Mouse (Mus musculus): ENCODE data around the gene Hivep1. TPM values are rescaled to one million over a fixed set of nuclear protein-coding genes. Genes with fewer than 3 reads are reported as not detected.

Hivep1 gene
- total and polyA plus RNA-seq, 3 experiments: 2.2 to 15.9 TPM; not detected in 1

DNA sequence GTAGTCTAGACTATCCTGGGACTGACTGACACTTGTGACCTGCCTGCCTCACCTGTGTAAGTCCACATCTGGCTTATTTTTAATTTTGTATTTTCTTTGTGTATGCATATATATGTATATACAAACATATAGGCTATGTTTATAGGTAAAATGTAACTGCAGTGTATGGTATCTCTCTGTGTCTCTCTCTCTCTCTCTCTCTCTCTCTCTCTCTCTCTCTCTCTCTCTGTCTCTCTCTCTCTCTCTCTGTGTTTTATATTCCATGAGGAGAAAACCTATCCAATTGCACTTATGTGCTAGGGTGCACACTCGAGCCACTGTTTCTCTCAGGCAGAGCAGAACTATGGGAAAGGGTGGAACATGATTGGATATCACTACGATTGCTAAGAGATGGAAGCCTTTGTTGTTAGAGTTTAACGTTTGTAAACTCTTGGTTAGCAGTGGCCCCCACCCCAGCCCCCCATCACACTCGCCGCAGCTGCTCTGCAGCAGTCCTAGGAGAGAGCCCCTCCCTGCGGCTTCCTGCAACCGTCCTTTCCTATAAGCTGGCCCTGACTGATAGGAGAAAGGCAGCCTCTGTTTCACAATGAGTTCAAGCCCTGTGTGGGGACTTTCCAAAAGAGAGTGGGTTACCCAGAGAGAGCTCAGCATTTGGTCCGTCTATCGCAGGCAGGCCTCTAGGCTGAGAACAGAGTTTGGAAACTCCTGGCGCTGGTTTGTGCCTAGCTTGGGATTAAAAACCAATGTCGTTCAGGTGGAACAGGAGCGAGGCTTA lies 41.6 kb downstream of the Hivep1 start (continued):
- TF ChIP-seq NRF1 (IDR thresholded peaks at IDR 0.05; ENCODE audit: insufficient read depth, low read depth, low read length, poor library complexity, severe bottlenecking): no peak
- TF ChIP-seq POLR2AphosphoS2 (IDR thresholded peaks at IDR 0.05; ENCODE audit: low read length): peak; percentile 48; the same call in 1 of the 2 replicates
- no peak for TF ChIP-seq ZKSCAN1 (IDR thresholded peaks at IDR 0.05; ENCODE audit: low read depth, low read length)
- peak; percentile 44; the same call in 1 of the 2 replicates for TF ChIP-seq BHLHE40 (IDR thresholded peaks at IDR 0.05; ENCODE audit: borderline replicate concordance, low read depth, low read length)
- no peak for TF ChIP-seq SMC3 (IDR thresholded peaks at IDR 0.05; ENCODE audit: low read depth, low read length)
- TF ChIP-seq MAZ (IDR thresholded peaks at IDR 0.05; ENCODE audit: low read depth, low read length): peak; percentile 99
- no peak for TF ChIP-seq E2F4 (IDR thresholded peaks at IDR 0.05; ENCODE audit: borderline replicate concordance, low read depth, low read length)
- TF ChIP-seq HCFC1 (IDR thresholded peaks at IDR 0.05; ENCODE audit: low read depth, low read length): no peak
- TF ChIP-seq TAL1 (IDR thresholded peaks at IDR 0.05; ENCODE audit: low read length): peak; percentile 93
- TF ChIP-seq TBP (IDR thresholded peaks at IDR 0.05; ENCODE audit: low read depth, low read length): 0 out of 2 replicates have a peak, but pooled peaks have one; percentile 24
- no peak for TF ChIP-seq ELF1 (IDR thresholded peaks at IDR 0.05; ENCODE audit: low read depth, low read length)
- TF ChIP-seq KAT2A (conservative IDR thresholded peaks at IDR 0.05; ENCODE audit: low read depth, low read length): no peak
- peak in 1 of 2 experiments; percentile 54; a peak in 2 of 4 replicates for TF ChIP-seq POLR2A (IDR thresholded peaks at IDR 0.05; ENCODE audit: control insufficient read depth in 1 of 2, insufficient read depth in 1 of 2, low read depth in 1 of 2, low read length in 2 of 2, poor library complexity in 1 of 2)
- peak; percentile 66 for TF ChIP-seq ZMIZ1 (IDR thresholded peaks at IDR 0.05; ENCODE audit: low read depth, low read length)

GRCm38 (mm10) chr13:42095826-42096515 lies 44.1 kb downstream of the Hivep1 start:
- H3K4me3 ChIP-seq (ENCODE audit: control insufficient read depth in 1 of 2, insufficient read depth in 1 of 2, low read depth in 2 of 2, low read length in 2 of 2): no peak overlapping the region; a peak in 1 of 4 replicates
- H3K9me3 ChIP-seq (replicated peaks; ENCODE audit: insufficient read depth, low read length): no peaks in the 10 kb centered on the region
- H3K9ac ChIP-seq (ENCODE audit: control insufficient read depth, low read depth, low read length, poor library complexity, severe bottlenecking): peak overlapping the region; percentile 55
- peak; percentile 44 for DNase-seq (ENCODE audit: low read depth, low spot score)
- H3K36me3 ChIP-seq (ENCODE audit: control insufficient read depth in 1 of 2, insufficient read depth in 2 of 2, low read length in 2 of 2): peaks cover 0 to 25% of the 10 kb centered on the region in 2 experiments; a peak in 2 of 4 replicates
- H3K4me1 ChIP-seq (ENCODE audit: control insufficient read depth in 1 of 2, insufficient read depth in 2 of 2, low read length in 2 of 2): peaks cover 23 to 34% of the 10 kb centered on the region in 2 experiments
- no peaks in the 10 kb centered on the region for H3K27me3 ChIP-seq (ENCODE audit: control insufficient read depth in 1 of 2, insufficient read depth in 2 of 2, low read length in 2 of 2)
- H3K79me2 ChIP-seq (ENCODE audit: control insufficient read depth, insufficient read depth, low read length, poor library complexity): peaks cover 14% of the 10 kb centered on the region
- H3K27ac ChIP-seq (ENCODE audit: control insufficient read depth, low read depth, low read length): peak overlapping the region; percentile 58
- 0 out of 2 replicates have a peak, but pooled peaks have one; percentile 37 for TF ChIP-seq MAX (IDR thresholded peaks at IDR 0.05; ENCODE audit: low read length)
- TF ChIP-seq HCFC1 (IDR thresholded peaks at IDR 0.05; ENCODE audit: low read depth, low read length): no peak

GRCm38 (mm10) chr13:42097109-42097508 lies 45.3 kb downstream of the Hivep1 start:
- no peak overlapping the region for H3K4me3 ChIP-seq (ENCODE audit: control insufficient read depth in 1 of 2, insufficient read depth in 1 of 2, low read depth in 2 of 2, low read length in 2 of 2)
- H3K9me3 ChIP-seq (replicated peaks; ENCODE audit: insufficient read depth, low read length): no peaks in the 10 kb centered on the region
- no peak overlapping the region for H3K27ac ChIP-seq (ENCODE audit: control insufficient read depth, low read depth, low read length)
- peaks cover 0 to 28% of the 10 kb centered on the region in 2 experiments; a peak in 2 of 4 replicates for H3K36me3 ChIP-seq (ENCODE audit: control insufficient read depth in 1 of 2, insufficient read depth in 2 of 2, low read length in 2 of 2)
- H3K9ac ChIP-seq (ENCODE audit: control insufficient read depth, low read depth, low read length, poor library complexity, severe bottlenecking): no peak overlapping the region
- H3K79me2 ChIP-seq (ENCODE audit: control insufficient read depth, insufficient read depth, low read length, poor library complexity): peaks cover 14% of the 10 kb centered on the region
- 0 out of 2 replicates have a peak, but pooled peaks have one; percentile 31 for TF ChIP-seq ETS1 (IDR thresholded peaks at IDR 0.05; ENCODE audit: low read depth, low read length)
- no peak for TF ChIP-seq ZMIZ1 (IDR thresholded peaks at IDR 0.05; ENCODE audit: low read depth, low read length)
- TF ChIP-seq MXI1 (IDR thresholded peaks at IDR 0.05; ENCODE audit: low read depth, low read length): peak; percentile 32; the same call in 1 of the 2 replicates
- TF ChIP-seq KAT2A (conservative IDR thresholded peaks at IDR 0.05; ENCODE audit: low read depth, low read length): no peak
- TF ChIP-seq ZC3H11A (IDR thresholded peaks at IDR 0.05; ENCODE audit: low read depth, low read length): no peak
- TF ChIP-seq ELF1 (IDR thresholded peaks at IDR 0.05; ENCODE audit: low read depth, low read length): no peak
- TF ChIP-seq USF2 (IDR thresholded peaks at IDR 0.05; ENCODE audit: borderline replicate concordance in 1 of 2, insufficient read depth in 1 of 2, low read depth in 1 of 2, low read length in 2 of 2): peak in 1 of 2 experiments; percentile 80; a peak in 2 of 4 replicates
- 0 out of 2 replicates have a peak, but pooled peaks have one; percentile 58 for TF ChIP-seq MAX (IDR thresholded peaks at IDR 0.05; ENCODE audit: low read length)
- 0 out of 2 replicates have a peak, but pooled peaks have one; percentile 8 for TF ChIP-seq SIN3A (IDR thresholded peaks at IDR 0.05; ENCODE audit: low read length)
- TF ChIP-seq TAL1 (IDR thresholded peaks at IDR 0.05; ENCODE audit: low read length): no peak
- no peak for TF ChIP-seq E2F4 (IDR thresholded peaks at IDR 0.05; ENCODE audit: borderline replicate concordance, low read depth, low read length)
- TF ChIP-seq BHLHE40 (IDR thresholded peaks at IDR 0.05; ENCODE audit: borderline replicate concordance, low read depth, low read length): no peak
- peak; percentile 89 for TF ChIP-seq USF1 (IDR thresholded peaks at IDR 0.05; ENCODE audit: low read depth, low read length)
- H3K4me1 ChIP-seq (ENCODE audit: control insufficient read depth in 1 of 2, insufficient read depth in 2 of 2, low read length in 2 of 2): peaks cover 27 to 37% of the 10 kb centered on the region in 2 experiments
- no peaks in the 10 kb centered on the region for H3K27me3 ChIP-seq (ENCODE audit: control insufficient read depth in 1 of 2, insufficient read depth in 2 of 2, low read length in 2 of 2)
- DNase-seq (ENCODE audit: low read depth, low spot score): no peak
